Mouse (Mus musculus): ENCODE results near the gene Klhdc9. TPM values are rescaled to one million over a fixed set of nuclear protein-coding genes. Genes with fewer than 3 reads are reported as not detected.

The Klhdc9 gene
- polyA plus RNA-seq, 1 experiment from 2014 or later = 0.63 TPM

Other genes starting within 250 kb of the Klhdc9 start
- gene Cfap126, start 246.9 kb downstream of the Klhdc9 start, polyA plus RNA-seq (2015; fragmentation: Nextera tagmentation; extraction: Ambion mirVana) = 2.7 and 3.5 TPM in 2 replicates
- 525 and 563 TPM in 2 replicates for gene Sdhc, start 210.2 kb downstream of the Klhdc9 start, polyA plus RNA-seq (2015; fragmentation: Nextera tagmentation; extraction: Ambion mirVana)
- 0.63 and 1.7 TPM in 2 replicates for gene Mpz, start 210.1 kb downstream of the Klhdc9 start, polyA plus RNA-seq (2015; fragmentation: Nextera tagmentation; extraction: Ambion mirVana)
- gene Pcp4l1, start 164.5 kb downstream of the Klhdc9 start, polyA plus RNA-seq (2015; fragmentation: Nextera tagmentation; extraction: Ambion mirVana) = 43.0 and 46.4 TPM in 2 replicates
- 0.33 and 0.35 TPM in 2 replicates for gene Nr1i3, start 146.8 kb downstream of the Klhdc9 start, polyA plus RNA-seq (2015; fragmentation: Nextera tagmentation; extraction: Ambion mirVana)
- 55.6 and 57.9 TPM in 2 replicates for gene Tomm40l, start 138.3 kb downstream of the Klhdc9 start, polyA plus RNA-seq (2015; fragmentation: Nextera tagmentation; extraction: Ambion mirVana)
- 9.2 and 43.9 TPM in 2 replicates for gene Apoa2, start 135.7 kb downstream of the Klhdc9 start, polyA plus RNA-seq (2015; fragmentation: Nextera tagmentation; extraction: Ambion mirVana)
- 28.0 and 44.6 TPM in 2 replicates for gene Fcer1g, start 126.4 kb downstream of the Klhdc9 start, polyA plus RNA-seq (2015; fragmentation: Nextera tagmentation; extraction: Ambion mirVana)
- gene Adamts4, start 110.4 kb downstream of the Klhdc9 start, polyA plus RNA-seq (2015; fragmentation: Nextera tagmentation; extraction: Ambion mirVana) = 5.2 and 6.0 TPM in 2 replicates
- 514 and 535 TPM in 2 replicates for gene Ndufs2, start 109.4 kb downstream of the Klhdc9 start, polyA plus RNA-seq (2015; fragmentation: Nextera tagmentation; extraction: Ambion mirVana)
- gene B4galt3, start 90.5 kb downstream of the Klhdc9 start, polyA plus RNA-seq (2015; fragmentation: Nextera tagmentation; extraction: Ambion mirVana) = 44.4 and 56.4 TPM in 2 replicates
- 32.7 and 47.2 TPM in 2 replicates for gene Ppox, start 79.6 kb downstream of the Klhdc9 start, polyA plus RNA-seq (2015; fragmentation: Nextera tagmentation; extraction: Ambion mirVana)
- 44.9 and 55.6 TPM in 2 replicates for gene Usp21, start 72.8 kb downstream of the Klhdc9 start, polyA plus RNA-seq (2015; fragmentation: Nextera tagmentation; extraction: Ambion mirVana)
- 83.6 and 85.0 TPM in 2 replicates for gene Ufc1, start 65.8 kb downstream of the Klhdc9 start, polyA plus RNA-seq (2015; fragmentation: Nextera tagmentation; extraction: Ambion mirVana)
- gene Dedd, start 31.7 kb downstream of the Klhdc9 start, polyA plus RNA-seq (2015; fragmentation: Nextera tagmentation; extraction: Ambion mirVana) = 33.9 and 37.7 TPM in 2 replicates
- gene Nit1, start 15.2 kb downstream of the Klhdc9 start, polyA plus RNA-seq (2015; fragmentation: Nextera tagmentation; extraction: Ambion mirVana) = 31.2 and 33.2 TPM in 2 replicates
- 77.2 and 91.0 TPM in 2 replicates for gene Pfdn2, start 15.1 kb downstream of the Klhdc9 start, polyA plus RNA-seq (2015; fragmentation: Nextera tagmentation; extraction: Ambion mirVana)
- gene Nectin4, start 9.3 kb upstream of the Klhdc9 start, polyA plus RNA-seq (2015; fragmentation: Nextera tagmentation; extraction: Ambion mirVana) = 0.26 and 1.2 TPM in 2 replicates
- 1.00 and 5.3 TPM in 2 replicates for gene Arhgap30, start 28.2 kb upstream of the Klhdc9 start, polyA plus RNA-seq (2015; fragmentation: Nextera tagmentation; extraction: Ambion mirVana)
- gene Usf1, start 50.5 kb upstream of the Klhdc9 start, polyA plus RNA-seq (2015; fragmentation: Nextera tagmentation; extraction: Ambion mirVana) = 48.7 and 57.5 TPM in 2 replicates
- gene Tstd1, start 58.1 kb upstream of the Klhdc9 start, polyA plus RNA-seq (2015; fragmentation: Nextera tagmentation; extraction: Ambion mirVana) = 2.7 and 3.1 TPM in 2 replicates
- gene F11r, start 76.7 kb upstream of the Klhdc9 start, polyA plus RNA-seq (2015; fragmentation: Nextera tagmentation; extraction: Ambion mirVana) = 63.5 and 66.2 TPM in 2 replicates
- gene Alyref2, start 142.7 kb upstream of the Klhdc9 start, polyA plus RNA-seq (2015; fragmentation: Nextera tagmentation; extraction: Ambion mirVana) = 15.4 and 17.4 TPM in 2 replicates
- not detected in 2 replicates for gene Itln1, start 174.5 kb upstream of the Klhdc9 start, polyA plus RNA-seq (2015; fragmentation: Nextera tagmentation; extraction: Ambion mirVana)
- gene Cd244a, start 198.4 kb upstream of the Klhdc9 start, polyA plus RNA-seq (2015; fragmentation: Nextera tagmentation; extraction: Ambion mirVana) = 0.34 and 1.4 TPM in 2 replicates
- 0.35 and 1.1 TPM in 2 replicates for gene Ly9, start 246.6 kb upstream of the Klhdc9 start, polyA plus RNA-seq (2015; fragmentation: Nextera tagmentation; extraction: Ambion mirVana)

Data from heart, embryonic 15.5 days (tissue).